ENCODE assay signal across 24 mouse cellular contexts in the genomic region with DNA sequence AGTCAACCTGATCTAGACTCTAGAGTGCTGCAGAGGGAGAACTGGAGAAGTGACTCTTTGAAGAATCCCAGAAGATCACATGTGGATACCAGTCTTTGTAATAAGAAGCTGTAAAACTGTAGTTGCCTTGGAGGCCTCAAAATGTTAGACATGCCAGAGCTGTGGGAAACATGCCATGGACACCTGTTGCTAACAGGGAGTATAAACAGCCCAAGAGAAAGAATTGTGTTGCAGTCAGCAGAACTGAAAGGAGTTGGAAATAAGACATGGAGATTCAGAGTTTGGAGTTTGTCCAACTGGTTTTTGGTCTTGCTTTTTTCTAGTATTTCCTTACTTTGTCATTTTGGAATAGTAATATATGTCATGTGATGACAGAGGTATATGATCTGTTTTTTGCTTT.
"Had no signal": no experiment of that assay in that cellular context is flagged by ENCODE, and none has a peak within 500 bp of the region (broad histone marks: within the 10 kb centered on the region; RNA-seq: fewer than 3 reads in every experiment).

No protein-coding gene starts in this region.

- H3K27ac ChIP-seq: heart, adult 2 months; heart, embryonic 13.5 days; heart, embryonic 15.5 days; hindbrain, embryonic 14.5 days; intestine, embryonic 15.5 days; layer of hippocampus, adult 2 months; left cerebral cortex, adult 2 months; limb, embryonic 15.5 days; liver, embryonic 12.5 days; liver, embryonic 14.5 days had no signal

- H3K4me3 ChIP-seq: heart, adult 2 months; heart, embryonic 13.5 days; heart, embryonic 15.5 days; intestine, embryonic 15.5 days; layer of hippocampus, adult 2 months; left cerebral cortex, adult 2 months; limb, embryonic 15.5 days; liver, embryonic 12.5 days had no signal

- DNase-seq: gastrocnemius, postnatal 14 days; gastrocnemius, postnatal 36 days; heart, adult 11 months; heart, adult 2 months; heart, postnatal 14 days; heart, postnatal 36 days; kidney, adult 18-20 months; kidney, adult 8-10 months; kidney, postnatal 10 days; kidney, postnatal 25 days; kidney, postnatal 4 days had no signal

- H3K36me3 ChIP-seq: heart, embryonic 13.5 days; heart, embryonic 15.5 days; intestine, embryonic 15.5 days; limb, embryonic 15.5 days; liver, embryonic 12.5 days had no signal

- H3K4me1 ChIP-seq: heart, embryonic 13.5 days; heart, embryonic 15.5 days; intestine, embryonic 15.5 days; limb, embryonic 15.5 days; liver, embryonic 12.5 days had no signal

- H3K4me2 ChIP-seq: heart, embryonic 11.5 days; heart, embryonic 13.5 days; heart, embryonic 15.5 days; hindbrain, embryonic 14.5 days; intestine, embryonic 15.5 days; limb, embryonic 15.5 days; liver, embryonic 12.5 days had no signal

- H3K9ac ChIP-seq: heart, embryonic 13.5 days; heart, embryonic 15.5 days; hindbrain, embryonic 14.5 days; intestine, embryonic 15.5 days; limb, embryonic 15.5 days; liver, embryonic 12.5 days; liver, embryonic 14.5 days had no signal

- ATAC-seq: hindbrain, embryonic 16.5 days; inflammation-experienced regulatory T-cells, adult 6 months; intestine, embryonic 15.5 days; intestine, postnatal 0 days; liver, embryonic 12.5 days had no signal

- H3K27me3 ChIP-seq: heart, embryonic 13.5 days; heart, embryonic 15.5 days; intestine, embryonic 15.5 days; limb, embryonic 15.5 days; liver, embryonic 12.5 days had no signal

- H3K9me3 ChIP-seq: heart, embryonic 13.5 days; heart, embryonic 15.5 days; intestine, embryonic 15.5 days; limb, embryonic 15.5 days; liver, embryonic 12.5 days had no signal
